Mouse (Mus musculus) hindbrain, embryonic 12.5 days (tissue): ENCODE results near the gene Gucy2e. TPM values are rescaled to one million over a fixed set of nuclear protein-coding genes. Genes with fewer than 3 reads are reported as not detected.

ENCODE experiments used
- ATAC-seq: fragments of 200-750 bp; cut with Nextera tagmentation; 2 replicates; pipeline ENCODE4 v1.8.0; 2017; ENCODE audit warnings: moderate TSS enrichment; ENCODE audit not compliant: low FRiP score
- H3K27ac ChIP-seq: fragments of 300-500 bp; sonication (generic); 2 replicates; pipeline ENCODE4 v1.5.1; 2016; ENCODE audit warnings: mild to moderate bottlenecking
- H3K27me3 ChIP-seq: fragments of 300-500 bp; sonication (generic); 2 replicates; pipeline ENCODE4 v1.6.1; 2016; ENCODE audit warnings: mild to moderate bottlenecking
- H3K36me3 ChIP-seq: fragments of 300-500 bp; sonication (generic); 2 replicates; pipeline ENCODE4 v1.6.1; 2016; ENCODE audit warnings: mild to moderate bottlenecking
- H3K4me1 ChIP-seq: fragments of 300-500 bp; sonication (generic); 2 replicates; pipeline ENCODE4 v1.6.1; 2016
- H3K4me2 ChIP-seq: fragments of 300-500 bp; sonication (generic); replicated peaks from 2 replicates; pipeline ENCODE4 v1.6.1; 2016; ENCODE audit warnings: mild to moderate bottlenecking
- H3K4me3 ChIP-seq: fragments of 300-500 bp; sonication (generic); 2 replicates; pipeline ENCODE4 v1.5.1; 2016; ENCODE audit warnings: mild to moderate bottlenecking
- H3K9ac ChIP-seq: fragments of 300-500 bp; sonication (generic); 2 replicates; pipeline ENCODE4 v1.6.1; 2016; ENCODE audit warnings: mild to moderate bottlenecking, moderate library complexity
- H3K9me3 ChIP-seq: fragments of 300-500 bp; sonication (generic); replicated peaks from 2 replicates; pipeline ENCODE4 v1.6.1; 2016; ENCODE audit warnings: mild to moderate bottlenecking
- WGBS: fragments of 180-500 bp; shearing (Covaris S2); methylation state at CpG from one replicate; pipeline ENCODE4 v1.1.7; 2016; 5-methylcytosine and 5-hydroxymethylcytosine counted together
- polyA plus RNA-seq: library from polyadenylated mRNA; unstranded; fragments of >200 nt; fragmentation: Nextera tagmentation; extraction: Ambion mirVana; gene quantifications from 2 replicates; pipeline ENCODE4 v1.2.1, GENCODE M21; 2016

Gucy2e gene
- polyA plus RNA-seq, 1 experiment from 2014 or later = 0.04 TPM

DNA sequence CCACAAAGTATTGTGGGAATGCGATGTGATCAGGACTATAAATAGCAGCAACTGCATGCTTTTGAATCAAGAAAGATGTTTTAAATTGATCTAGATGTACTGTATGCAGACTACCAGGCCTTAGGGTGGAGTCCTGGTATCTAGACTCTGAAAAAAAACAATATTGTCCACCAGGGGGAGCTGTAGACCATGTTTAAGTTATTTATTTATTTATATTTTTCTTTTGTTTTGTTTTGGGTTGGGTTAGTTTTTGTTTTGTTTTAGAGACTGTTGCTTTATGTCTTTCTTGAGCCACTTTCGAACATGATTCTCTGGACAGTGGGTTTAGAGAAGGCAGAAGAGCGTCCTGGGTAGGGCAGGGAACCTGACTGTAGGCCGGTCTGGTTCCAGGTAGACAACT is 21.0 kb upstream of the Gucy2e start:
- H3K9ac ChIP-seq = no peak overlapping the region
- H3K27ac ChIP-seq = no peak overlapping the region
- no peaks in the 10 kb centered on the region for H3K27me3 ChIP-seq
- no peaks in the 10 kb centered on the region for H3K36me3 ChIP-seq
- no peaks in the 10 kb centered on the region for H3K9me3 ChIP-seq
- H3K4me1 ChIP-seq = 0 out of 2 replicates have a peak, but pooled peaks cover 2% of the 10 kb centered on the region
- H3K4me2 ChIP-seq = no peak overlapping the region
- ATAC-seq = no peak
- H3K4me3 ChIP-seq = no peak overlapping the region
- WGBS = 55% methylated on average over 4 of the region's 4 CpGs

DNA sequence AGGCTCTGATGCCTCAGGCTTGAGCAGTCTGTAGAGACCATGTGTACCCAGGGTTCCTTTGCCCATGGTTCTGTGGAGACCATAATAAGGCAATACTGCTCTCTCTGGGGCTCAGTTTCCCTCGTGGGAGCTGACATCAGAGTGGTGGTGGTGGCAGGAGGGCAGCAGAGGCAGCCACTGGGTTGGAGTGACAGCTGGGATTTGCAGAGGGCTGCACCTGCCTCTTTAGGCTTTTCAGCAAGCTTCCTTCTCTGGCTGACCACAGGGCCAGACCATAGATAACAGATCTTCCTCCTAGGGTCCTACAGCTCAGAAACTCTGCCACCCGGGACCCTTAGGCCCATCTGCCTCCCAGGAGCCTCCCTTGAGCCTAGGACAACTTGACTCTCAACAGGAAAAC is 20.2 kb upstream of the Gucy2e start:
- H3K36me3 ChIP-seq = no peaks in the 10 kb centered on the region
- no peak overlapping the region for H3K4me3 ChIP-seq
- H3K4me2 ChIP-seq = no peak overlapping the region
- WGBS = 60% methylated on average over 2 of the region's 2 CpGs
- H3K9me3 ChIP-seq = no peaks in the 10 kb centered on the region
- ATAC-seq = no peak
- H3K27me3 ChIP-seq = no peaks in the 10 kb centered on the region
- no peak overlapping the region for H3K9ac ChIP-seq
- H3K4me1 ChIP-seq = 0 out of 2 replicates have a peak, but pooled peaks cover 2% of the 10 kb centered on the region
- no peak overlapping the region for H3K27ac ChIP-seq

DNA sequence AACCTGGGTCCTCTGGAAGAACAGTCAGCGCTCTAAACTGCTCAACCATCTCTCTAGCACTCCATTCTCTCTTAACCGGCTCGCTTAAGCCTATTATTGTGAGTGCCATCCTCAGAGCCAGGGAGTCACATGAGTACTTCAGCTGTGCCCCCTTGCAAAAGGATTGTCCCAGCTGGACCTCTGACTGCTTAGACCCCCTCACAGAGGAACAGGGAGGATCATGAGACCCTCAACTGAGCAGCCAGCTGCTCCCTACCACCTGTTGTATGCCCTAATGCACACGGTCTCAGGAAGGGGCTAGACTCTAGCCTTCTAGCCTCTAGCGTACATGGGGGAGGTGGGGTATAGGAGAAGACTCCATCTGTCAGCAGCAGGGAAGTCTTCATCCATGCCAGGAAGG is 18.0 kb upstream of the Gucy2e start:
- WGBS = 76% methylated on average over 5 of the region's 5 CpGs

DNA sequence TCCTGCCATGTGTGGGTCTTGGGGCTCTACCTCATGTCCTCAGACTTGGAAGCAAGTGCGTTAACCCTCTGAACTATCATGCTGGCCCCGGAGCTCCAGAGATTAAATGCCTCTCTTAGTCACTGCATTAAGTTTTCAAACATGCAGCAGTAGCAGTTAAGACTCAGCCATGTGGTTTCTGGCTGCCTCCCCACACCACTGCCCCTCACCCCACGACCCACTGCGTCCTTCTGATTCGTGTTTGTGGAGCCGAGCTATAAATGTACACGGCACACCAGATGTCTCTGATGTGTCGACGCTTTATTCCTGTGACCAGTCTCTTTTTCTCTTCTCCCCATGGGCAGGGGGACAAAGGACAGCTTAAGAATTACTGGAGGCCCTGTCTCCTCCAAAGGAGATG is 16.3 kb upstream of the Gucy2e start:
- H3K9me3 ChIP-seq = no peaks in the 10 kb centered on the region
- H3K27me3 ChIP-seq = no peaks in the 10 kb centered on the region; the same call in 1 of the 2 replicates
- no peak overlapping the region for H3K4me3 ChIP-seq
- no peak overlapping the region for H3K27ac ChIP-seq
- 0 out of 2 replicates have a peak, but pooled peaks cover 2% of the 10 kb centered on the region for H3K4me1 ChIP-seq
- no peak overlapping the region for H3K4me2 ChIP-seq
- H3K9ac ChIP-seq = no peak overlapping the region
- 45% methylated on average over 9 of the region's 9 CpGs for WGBS
- ATAC-seq = no peak
- H3K36me3 ChIP-seq = no peaks in the 10 kb centered on the region

More for the DNA sequence above, 18.0 kb upstream of the Gucy2e start:
- Histone ChIP-seq H3K27ac (no peak overlapping the region), H3K9ac (no peak overlapping the region), H3K36me3 (no peaks in the 10 kb centered on the region), H3K4me3 (no peak overlapping the region), H3K27me3 (no peaks in the 10 kb centered on the region), H3K9me3 (no peaks in the 10 kb centered on the region), H3K4me1 (0 out of 2 replicates have a peak, but pooled peaks cover 2% of the 10 kb centered on the region), H3K4me2 (no peak overlapping the region)
- ATAC-seq = no peak

DNA sequence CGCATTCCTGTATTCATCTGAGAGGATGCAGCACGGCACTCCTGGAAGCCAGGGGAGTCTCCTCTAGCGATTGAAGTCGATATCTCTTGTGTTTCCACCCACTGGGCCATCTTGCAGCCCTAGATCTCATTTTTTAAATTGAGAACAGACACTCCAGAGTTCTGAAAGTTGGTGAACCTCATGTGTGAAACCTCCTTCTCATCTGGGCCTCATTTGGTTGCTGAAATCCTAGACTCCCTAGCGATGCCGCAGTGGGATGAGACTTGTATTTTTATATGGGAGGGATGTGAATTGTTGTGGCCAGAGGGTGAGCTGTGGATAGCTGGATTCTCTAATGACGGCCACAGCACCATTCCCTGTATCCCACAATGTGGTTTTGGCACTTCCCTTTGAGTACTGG is 15.1 kb upstream of the Gucy2e start:
- no peak for ATAC-seq
- Histone ChIP-seq H3K4me3 (no peak overlapping the region), H3K4me2 (no peak overlapping the region), H3K4me1 (0 out of 2 replicates have a peak, but pooled peaks cover 2% of the 10 kb centered on the region), H3K9ac (no peak overlapping the region), H3K9me3 (no peaks in the 10 kb centered on the region), H3K27me3 (no peaks in the 10 kb centered on the region; the same call in none of the 2 replicates), H3K27ac (no peak overlapping the region), H3K36me3 (no peaks in the 10 kb centered on the region)
- WGBS = 78% methylated on average over 7 of the region's 7 CpGs

DNA sequence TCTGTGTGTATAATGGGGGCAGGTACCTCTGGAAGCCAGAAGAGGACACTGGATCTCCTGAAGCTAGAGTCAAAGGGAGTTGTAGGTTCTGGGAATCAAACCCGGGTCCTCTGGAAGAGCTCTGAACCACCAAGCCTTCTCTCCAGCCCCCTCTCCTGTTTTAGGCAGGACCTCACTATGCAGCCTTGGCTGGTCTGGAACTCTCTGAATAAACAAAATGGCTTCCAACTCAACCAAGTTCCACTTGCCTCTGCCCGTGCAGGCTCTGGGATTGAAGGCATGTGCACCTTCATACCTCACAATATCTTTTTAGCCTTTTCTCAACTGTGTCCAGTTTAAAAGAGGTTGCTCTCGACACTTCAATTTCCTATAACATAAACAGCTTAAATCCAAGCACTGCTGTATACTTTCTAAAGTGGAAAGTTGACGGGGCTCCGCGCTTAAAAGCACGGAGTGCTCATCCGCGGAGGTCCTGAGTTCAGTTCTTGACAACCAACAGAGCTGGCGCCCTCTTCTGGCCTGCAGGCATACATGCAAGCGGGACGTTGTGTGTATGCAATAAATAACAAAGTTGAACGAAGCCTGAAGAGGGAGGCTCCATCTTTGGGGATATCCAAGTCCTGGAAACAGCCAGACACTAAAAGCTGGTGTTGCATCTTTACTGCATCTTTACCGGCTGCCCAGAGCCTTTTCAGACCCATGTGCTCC is 14.5 kb upstream of the Gucy2e start:
- no peaks in the 10 kb centered on the region; the same call in none of the 2 replicates for H3K27me3 ChIP-seq
- WGBS = 59% methylated on average over 14 of the region's 14 CpGs
- H3K4me2 ChIP-seq = no peak overlapping the region

DNA sequence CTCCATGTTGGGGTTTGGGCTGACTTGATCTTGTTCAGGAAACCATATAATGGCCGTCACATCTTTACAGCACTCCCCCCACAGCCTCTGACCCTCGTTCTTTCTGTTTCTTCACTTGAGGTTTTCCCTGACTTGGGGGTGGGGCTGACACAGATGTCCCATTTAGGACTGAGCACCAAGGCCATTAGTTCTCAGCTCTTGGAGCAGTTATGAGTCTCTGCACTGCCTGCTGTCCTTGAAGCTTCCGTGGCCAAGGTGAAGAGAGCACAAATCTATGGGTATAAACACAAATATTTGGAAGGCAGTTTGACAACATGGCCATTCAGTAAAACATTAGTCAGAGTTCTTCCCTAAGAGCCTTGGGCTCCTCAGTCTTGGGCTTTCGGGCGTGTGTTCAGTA is 13.3 kb upstream of the Gucy2e start:
- H3K4me3 ChIP-seq = no peak overlapping the region
- no peaks in the 10 kb centered on the region for H3K9me3 ChIP-seq
- H3K4me2 ChIP-seq = no peak overlapping the region
- no peak overlapping the region for H3K27ac ChIP-seq
- no peak for ATAC-seq
- no peak overlapping the region for H3K9ac ChIP-seq
- no peaks in the 10 kb centered on the region for H3K36me3 ChIP-seq
- H3K4me1 ChIP-seq = 0 out of 2 replicates have a peak, but pooled peaks cover 2% of the 10 kb centered on the region
- WGBS = 85% methylated on average over 5 of the region's 5 CpGs
- no peaks in the 10 kb centered on the region; the same call in none of the 2 replicates for H3K27me3 ChIP-seq

More for the DNA sequence above, 14.5 kb upstream of the Gucy2e start:
- H3K4me1 ChIP-seq = 0 out of 2 replicates have a peak, but pooled peaks cover 2% of the 10 kb centered on the region
- H3K27ac ChIP-seq = no peak overlapping the region
- no peak for ATAC-seq
- no peak overlapping the region for H3K9ac ChIP-seq
- H3K36me3 ChIP-seq = no peaks in the 10 kb centered on the region
- H3K4me3 ChIP-seq = no peak overlapping the region
- H3K9me3 ChIP-seq = no peaks in the 10 kb centered on the region

DNA sequence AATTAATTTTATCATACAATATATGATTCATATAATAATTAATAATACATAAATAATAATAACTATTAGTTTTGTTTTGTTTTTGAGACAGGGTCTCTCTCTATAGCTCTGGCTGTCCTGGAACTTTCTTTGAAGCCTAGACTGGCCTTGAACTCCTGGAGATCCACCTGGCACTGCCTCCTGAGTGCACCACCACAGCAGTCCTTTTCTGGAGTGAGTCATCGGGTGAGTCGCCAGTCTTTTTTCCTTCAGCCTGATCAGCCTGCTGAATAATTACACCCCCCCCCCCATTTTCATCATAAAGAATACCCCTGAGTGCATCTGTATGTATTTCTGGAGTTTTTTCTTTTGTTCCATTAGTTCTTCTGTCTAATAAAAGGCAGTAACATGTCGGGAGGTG is 12.3 kb upstream of the Gucy2e start:
- H3K9ac ChIP-seq = no peak overlapping the region
- H3K4me2 ChIP-seq = no peak overlapping the region
- ATAC-seq = no peak
- WGBS = 88% methylated on average over 3 of the region's 3 CpGs
- no peaks in the 10 kb centered on the region; the same call in none of the 2 replicates for H3K27me3 ChIP-seq
- 0 out of 2 replicates have a peak, but pooled peaks cover 2% of the 10 kb centered on the region for H3K4me1 ChIP-seq
- no peaks in the 10 kb centered on the region for H3K9me3 ChIP-seq
- H3K4me3 ChIP-seq = no peak overlapping the region
- no peak overlapping the region for H3K27ac ChIP-seq
- H3K36me3 ChIP-seq = no peaks in the 10 kb centered on the region

DNA sequence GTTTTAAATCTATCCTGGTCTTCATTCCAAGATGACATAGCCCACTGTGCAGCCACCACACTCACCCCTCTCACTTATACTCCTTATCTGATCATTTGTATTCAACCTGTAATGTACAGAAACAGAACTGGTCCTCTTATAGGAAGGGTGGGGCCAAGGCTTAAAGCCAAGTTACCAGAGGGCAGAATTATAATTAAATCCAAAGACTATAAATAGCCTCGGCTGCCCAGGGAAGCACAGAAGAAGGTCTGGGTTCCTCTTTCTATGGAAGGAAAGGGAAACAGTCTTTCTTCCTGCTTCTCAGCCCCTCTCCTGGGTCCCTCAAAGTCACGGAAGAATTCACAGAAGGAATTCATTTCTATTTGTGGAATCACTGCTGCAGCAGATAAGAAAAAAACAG is 8.8 kb upstream of the Gucy2e start:
- H3K4me2 ChIP-seq = no peak overlapping the region
- H3K27ac ChIP-seq = no peak overlapping the region
- WGBS = 36% methylated on average over 2 of the region's 2 CpGs
- no peak overlapping the region for H3K9ac ChIP-seq
- no peak for ATAC-seq
- no peaks in the 10 kb centered on the region for H3K9me3 ChIP-seq
- no peak overlapping the region for H3K4me3 ChIP-seq
- no peaks in the 10 kb centered on the region; the same call in none of the 2 replicates for H3K27me3 ChIP-seq
- no peaks in the 10 kb centered on the region for H3K4me1 ChIP-seq
- H3K36me3 ChIP-seq = no peaks in the 10 kb centered on the region

DNA sequence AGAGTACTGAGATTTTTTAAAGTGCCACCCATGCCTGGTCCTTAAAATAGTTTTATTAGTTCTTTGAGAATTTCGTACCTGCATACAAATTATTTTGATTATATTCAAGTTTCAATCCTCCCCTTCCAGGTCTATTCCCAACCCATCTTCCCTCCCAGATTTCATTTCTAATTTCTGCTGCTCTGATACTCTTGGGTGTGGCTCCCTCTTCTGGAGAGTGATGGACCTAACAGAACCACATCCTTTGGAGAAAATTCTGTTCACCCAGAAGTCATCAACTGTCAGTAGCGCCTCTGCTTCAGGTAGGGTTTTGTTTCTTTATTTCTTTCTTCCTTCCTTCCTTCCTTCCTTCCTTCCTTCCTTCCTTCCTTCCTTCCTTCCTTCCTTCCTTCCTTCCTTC is 8.1 kb upstream of the Gucy2e start:
- no peaks in the 10 kb centered on the region for H3K36me3 ChIP-seq
- H3K27ac ChIP-seq = no peak overlapping the region
- H3K27me3 ChIP-seq = no peaks in the 10 kb centered on the region; the same call in none of the 2 replicates
- ATAC-seq = no peak
- H3K9me3 ChIP-seq = no peaks in the 10 kb centered on the region
- H3K4me2 ChIP-seq = no peak overlapping the region
- no peak overlapping the region for H3K4me3 ChIP-seq
- WGBS = 25% methylated on average over 2 of the region's 2 CpGs
- no peak overlapping the region for H3K9ac ChIP-seq
- H3K4me1 ChIP-seq = no peaks in the 10 kb centered on the region

DNA sequence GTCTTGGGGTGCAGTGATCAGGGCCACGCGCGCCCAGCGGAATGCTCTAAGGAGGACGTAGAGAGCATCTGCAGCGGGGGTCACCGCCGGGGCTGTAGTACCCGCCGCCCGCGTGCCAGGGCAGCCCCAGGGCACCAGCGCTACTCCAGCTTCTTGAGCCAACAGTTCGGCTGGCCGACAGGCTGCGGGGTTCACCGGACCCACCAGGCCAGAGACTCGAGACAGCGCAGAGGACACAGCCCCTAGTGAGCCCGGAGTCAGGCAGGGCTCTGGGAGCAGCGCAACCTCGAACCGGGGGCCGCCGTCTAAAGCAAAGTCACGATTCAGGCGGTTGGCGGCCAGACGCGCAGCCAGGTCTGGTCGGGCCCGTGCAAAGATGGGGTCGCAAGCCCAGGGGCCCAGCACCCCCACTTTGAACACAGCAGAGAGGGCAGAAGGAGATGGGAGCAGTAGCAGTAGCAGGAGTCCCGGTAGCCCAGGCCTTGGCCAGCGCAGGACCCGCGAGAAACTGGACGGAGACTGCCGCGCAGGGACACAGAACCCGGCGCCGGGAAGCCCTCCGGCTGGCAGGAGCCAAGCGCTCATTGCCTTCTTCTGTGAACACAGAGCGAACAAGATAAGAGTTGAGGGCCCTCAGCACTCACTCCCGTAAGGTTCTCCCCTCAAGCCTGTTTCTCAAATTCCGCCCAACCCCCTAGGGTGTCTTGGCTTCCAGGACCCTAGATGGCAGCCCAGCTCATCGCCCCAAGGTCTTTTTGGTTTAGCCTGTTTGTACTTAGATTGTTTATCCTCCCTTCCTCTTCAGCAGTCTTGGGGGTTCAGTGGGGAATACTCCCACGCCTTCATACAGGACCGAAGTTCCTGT is 543 bp downstream of the Gucy2e start:
- 3% methylated on average over 51 of the region's 51 CpGs for WGBS
- Histone ChIP-seq H3K4me1 (peaks cover 17% of the 10 kb centered on the region), H3K9me3 (no peaks in the 10 kb centered on the region), H3K27me3 (peaks cover 54% of the 10 kb centered on the region), H3K4me3 (peak overlapping the region; percentile 42), H3K4me2 (peak overlapping the region; percentile 79), H3K9ac (peak overlapping the region; percentile 59), H3K36me3 (no peaks in the 10 kb centered on the region), H3K27ac (peak overlapping the region; percentile 72; the same call in 1 of the 2 replicates)
- ATAC-seq = peak; percentile 41; the same call in 1 of the 2 replicates
